Mouse (Mus musculus) G1E (cell line): ENCODE data around the gene Pcdh17.

Experiments used
- CTCF ChIP-seq: IDR thresholded peaks from 2 replicates; pipeline ENCODE4 v1.5.1; 2012; ENCODE audit warnings: low read depth, low read length, inconsistent platforms, mixed read lengths
- GATA1 ChIP-seq: IDR thresholded peaks from 2 replicates; pipeline ENCODE4 v1.6.1; 2012; ENCODE audit warnings: borderline replicate concordance, low read length, inconsistent platforms, mixed read lengths
- GATA2 ChIP-seq: IDR thresholded peaks from 2 replicates; pipeline ENCODE4 v1.6.1; 2012; ENCODE audit warnings: low read depth, low read length, inconsistent platforms, borderline replicate concordance
- POLR2AphosphoS5 ChIP-seq: IDR thresholded peaks from 2 replicates; pipeline ENCODE4 v1.6.1; 2012; ENCODE audit warnings: low read depth, low read length, inconsistent platforms; ENCODE audit not compliant: insufficient replicate concordance

GRCm38 (mm10) chr14:84547513-84548194, 104.3 kb downstream of the Pcdh17 start:
- TF ChIP-seq CTCF (no peak), GATA2 (no peak), GATA1 (no peak), POLR2AphosphoS5 (no peak)
